Mouse (Mus musculus): ENCODE measurements around the gene Exoc6b. TPM values are rescaled to one million over a fixed set of nuclear protein-coding genes. Genes with fewer than 3 reads are reported as not detected.
A peak's percentile ranks its signal among the peaks of the same experiment; 100 is the strongest.

Gene Exoc6b
- total and polyA plus RNA-seq, 2 experiments: 2.3 to 6.1 TPM

DNA sequence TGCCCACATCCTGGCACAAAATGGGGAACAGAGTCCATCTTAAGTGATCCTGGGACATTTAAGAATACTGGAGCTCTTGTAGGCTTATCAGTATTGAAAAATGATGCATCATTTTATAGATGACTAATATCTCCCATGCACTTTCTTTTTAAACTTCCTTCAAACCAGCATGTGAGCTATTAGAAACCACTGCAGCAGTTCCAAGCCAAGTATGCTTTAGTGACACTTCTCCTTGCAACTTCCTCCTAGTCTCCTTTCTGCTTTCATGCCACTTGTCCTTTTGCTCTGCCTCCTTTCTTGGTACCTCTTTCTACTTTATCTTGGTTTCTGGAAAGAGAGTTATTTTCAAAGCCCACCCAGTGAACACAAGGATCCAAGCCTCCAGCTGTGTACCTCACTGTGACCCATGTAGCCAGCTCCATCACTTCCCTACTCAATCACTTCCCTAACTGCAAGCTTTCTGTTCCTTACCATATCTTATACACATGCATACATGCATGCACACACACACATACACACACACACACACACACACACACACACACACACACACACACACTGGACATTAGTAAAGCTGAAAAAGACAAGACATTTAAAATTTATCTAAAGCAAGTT is 316.4 kb downstream of the Exoc6b start:
- Histone ChIP-seq H3K9ac (ENCODE audit: low read depth, low read length) (no peak overlapping the region), H3K4me3 (ENCODE audit: insufficient read depth, low read depth, low read length) (no peak overlapping the region), H3K4me1 (ENCODE audit: control insufficient read depth, insufficient read depth, low read length) (no peaks in the 10 kb centered on the region; the same call in 1 of the 2 replicates), H3K79me2 (ENCODE audit: control insufficient read depth, insufficient read depth, low read length) (no peaks in the 10 kb centered on the region), H3K36me3 (ENCODE audit: control insufficient read depth, insufficient read depth, low read length) (no peaks in the 10 kb centered on the region), H3K27me3 (ENCODE audit: control insufficient read depth, insufficient read depth, low read length) (no peaks in the 10 kb centered on the region), H3K27ac (replicated peaks; ENCODE audit: insufficient read depth, low read depth, low read length) (no peak overlapping the region)
- no peak for TF ChIP-seq CTCF (IDR thresholded peaks at IDR 0.05; ENCODE audit: low read depth, low read length)
- no peak for TF ChIP-seq POLR2A (IDR thresholded peaks at IDR 0.05; ENCODE audit: extremely low read depth, insufficient read depth, low read length)
- peak; percentile 31 for DNase-seq (ENCODE audit: extremely low read depth, low read depth, low spot score)

DNA sequence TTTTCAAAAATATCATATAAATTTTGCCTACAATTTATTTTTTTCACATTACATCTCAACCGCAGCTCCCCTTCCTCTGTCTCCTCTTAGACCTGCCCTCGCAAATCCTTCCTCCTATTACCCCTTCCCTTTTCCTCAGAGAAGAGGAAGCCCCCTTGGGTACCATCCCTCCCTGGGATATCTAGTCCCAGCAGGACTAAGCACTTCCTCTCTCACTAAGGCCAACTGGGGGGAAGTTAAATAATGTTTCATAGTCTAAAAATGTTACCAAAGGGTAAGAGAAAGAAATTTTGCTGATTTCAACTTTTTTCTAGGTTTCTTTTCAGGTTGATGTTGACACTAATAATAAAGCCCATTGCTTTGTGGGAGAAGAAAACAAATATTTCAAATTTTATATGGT is 317.9 kb downstream of the Exoc6b start:
- H3K4me1 ChIP-seq (ENCODE audit: control insufficient read depth, insufficient read depth, low read length): no peaks in the 10 kb centered on the region; the same call in 1 of the 2 replicates
- TF ChIP-seq CTCF (IDR thresholded peaks at IDR 0.05; ENCODE audit: low read depth, low read length) (no peak), POLR2A (IDR thresholded peaks at IDR 0.05; ENCODE audit: extremely low read depth, insufficient read depth, low read length) (no peak)
- no peak overlapping the region for H3K4me3 ChIP-seq (ENCODE audit: insufficient read depth, low read depth, low read length)
- no peak overlapping the region for H3K27ac ChIP-seq (replicated peaks; ENCODE audit: insufficient read depth, low read depth, low read length)
- peak; percentile 39 for DNase-seq (ENCODE audit: extremely low read depth, low read depth, low spot score)
- H3K36me3 ChIP-seq (ENCODE audit: control insufficient read depth, insufficient read depth, low read length): no peaks in the 10 kb centered on the region
- no peak overlapping the region for H3K9ac ChIP-seq (ENCODE audit: low read depth, low read length)
- no peaks in the 10 kb centered on the region for H3K79me2 ChIP-seq (ENCODE audit: control insufficient read depth, insufficient read depth, low read length)
- no peaks in the 10 kb centered on the region for H3K27me3 ChIP-seq (ENCODE audit: control insufficient read depth, insufficient read depth, low read length)
- WGBS: 70% methylated on average over 2 of the region's 2 CpGs

DNA sequence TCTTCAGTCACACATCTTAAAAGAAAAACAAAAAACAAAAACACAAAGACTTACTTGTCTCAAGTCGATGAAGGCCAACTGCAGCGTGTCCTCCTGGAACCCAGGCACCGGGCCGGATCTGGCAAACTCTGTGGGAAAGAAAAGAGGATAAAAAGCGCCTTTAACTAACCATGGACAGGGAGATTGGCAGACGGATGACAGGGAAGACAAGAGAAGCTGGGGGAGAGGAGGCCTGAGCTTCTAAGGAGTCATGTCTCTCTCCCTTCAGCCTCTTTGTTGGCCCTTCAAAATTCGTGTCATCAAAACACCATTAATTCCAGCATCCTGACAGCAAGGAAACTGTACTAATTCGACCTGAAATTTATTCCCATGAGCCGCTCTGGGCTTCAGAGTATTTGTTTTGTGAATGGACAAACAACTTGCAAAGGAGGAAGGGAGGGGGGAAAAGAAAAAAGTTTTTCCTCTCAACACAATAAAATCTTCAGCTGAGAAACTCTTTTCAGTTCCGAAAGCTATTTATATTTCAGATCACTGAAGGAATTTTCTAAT is 322.4 kb downstream of the Exoc6b start:
- Histone ChIP-seq H3K27ac (replicated peaks; ENCODE audit: insufficient read depth, low read depth, low read length) (no peak overlapping the region), H3K36me3 (ENCODE audit: control insufficient read depth, insufficient read depth, low read length) (no peaks in the 10 kb centered on the region), H3K27me3 (ENCODE audit: control insufficient read depth, insufficient read depth, low read length) (no peaks in the 10 kb centered on the region), H3K4me3 (ENCODE audit: insufficient read depth, low read depth, low read length) (no peak overlapping the region), H3K79me2 (ENCODE audit: control insufficient read depth, insufficient read depth, low read length) (no peaks in the 10 kb centered on the region), H3K9ac (ENCODE audit: low read depth, low read length) (no peak overlapping the region), H3K4me1 (ENCODE audit: control insufficient read depth, insufficient read depth, low read length) (no peaks in the 10 kb centered on the region)
- DNase-seq (ENCODE audit: extremely low read depth, low read depth, low spot score): no peak
- WGBS: 90% methylated on average over 10 of the region's 10 CpGs
- TF ChIP-seq CTCF (IDR thresholded peaks at IDR 0.05; ENCODE audit: low read depth, low read length): no peak
- TF ChIP-seq POLR2A (IDR thresholded peaks at IDR 0.05; ENCODE audit: extremely low read depth, insufficient read depth, low read length): no peak

DNA sequence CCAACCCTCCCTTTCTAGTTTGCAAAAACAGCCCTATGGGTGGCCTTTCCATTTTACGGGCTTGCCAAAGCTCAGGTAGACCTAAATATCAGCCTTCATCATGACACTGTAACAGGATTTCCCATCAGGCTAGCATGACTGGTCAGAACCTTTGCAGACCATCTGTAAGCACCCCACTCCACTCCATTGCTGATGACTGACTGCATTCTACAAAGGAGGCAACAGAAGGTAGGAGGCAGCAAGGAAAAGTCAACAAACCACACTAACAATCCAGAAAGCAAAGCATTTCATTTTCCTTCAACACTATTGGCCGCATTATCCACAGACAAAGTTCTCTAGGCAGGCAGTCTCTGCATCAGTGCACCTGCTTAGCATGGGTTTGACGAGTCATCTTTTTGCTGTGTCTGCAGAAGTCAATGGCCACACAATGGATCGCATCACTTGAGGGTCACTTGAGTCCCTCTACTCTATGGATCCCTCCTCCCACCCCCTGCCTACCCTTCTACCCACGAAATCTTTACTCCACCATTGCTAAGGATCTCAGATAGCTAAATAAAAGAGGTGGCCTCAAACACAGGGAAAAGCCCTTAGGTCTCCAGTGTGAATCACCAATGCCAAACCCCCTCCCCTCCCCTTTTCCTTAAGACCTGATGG is 323.0 kb downstream of the Exoc6b start:
- no peaks in the 10 kb centered on the region for H3K36me3 ChIP-seq (ENCODE audit: control insufficient read depth, insufficient read depth, low read length)
- H3K27ac ChIP-seq (replicated peaks; ENCODE audit: insufficient read depth, low read depth, low read length): no peak overlapping the region
- H3K4me1 ChIP-seq (ENCODE audit: control insufficient read depth, insufficient read depth, low read length): no peaks in the 10 kb centered on the region
- no peaks in the 10 kb centered on the region for H3K27me3 ChIP-seq (ENCODE audit: control insufficient read depth, insufficient read depth, low read length)
- no peak overlapping the region for H3K9ac ChIP-seq (ENCODE audit: low read depth, low read length)
- H3K79me2 ChIP-seq (ENCODE audit: control insufficient read depth, insufficient read depth, low read length): no peaks in the 10 kb centered on the region
- DNase-seq (ENCODE audit: extremely low read depth, low read depth, low spot score): no peak
- H3K4me3 ChIP-seq (ENCODE audit: insufficient read depth, low read depth, low read length): no peak overlapping the region
- TF ChIP-seq POLR2A (IDR thresholded peaks at IDR 0.05; ENCODE audit: extremely low read depth, insufficient read depth, low read length) (no peak), CTCF (IDR thresholded peaks at IDR 0.05; ENCODE audit: low read depth, low read length) (no peak)
- WGBS: 98% methylated on average over 5 of the region's 5 CpGs

DNA sequence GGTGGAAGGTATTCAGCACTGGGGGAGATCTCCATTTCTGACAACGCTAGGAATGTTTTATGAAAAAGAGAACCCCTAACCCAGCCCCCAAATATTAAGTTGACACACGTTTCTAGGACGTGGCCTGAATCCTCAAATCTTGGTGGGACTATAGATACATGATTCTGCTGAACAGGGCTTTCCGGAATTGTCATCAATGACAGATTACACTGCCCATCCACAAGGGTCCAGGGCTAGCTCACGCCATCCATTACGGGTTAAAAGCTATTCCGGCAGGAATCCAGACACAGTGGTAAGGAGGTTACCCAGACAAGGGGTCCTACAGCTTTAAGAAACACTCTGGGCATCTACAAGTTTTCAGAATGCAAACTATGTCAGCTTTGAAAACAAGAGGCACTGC is 323.7 kb downstream of the Exoc6b start:
- no peak overlapping the region for H3K4me3 ChIP-seq (ENCODE audit: insufficient read depth, low read depth, low read length)
- H3K27me3 ChIP-seq (ENCODE audit: control insufficient read depth, insufficient read depth, low read length): no peaks in the 10 kb centered on the region
- H3K27ac ChIP-seq (replicated peaks; ENCODE audit: insufficient read depth, low read depth, low read length): no peak overlapping the region
- H3K9ac ChIP-seq (ENCODE audit: low read depth, low read length): no peak overlapping the region
- TF ChIP-seq CTCF (IDR thresholded peaks at IDR 0.05; ENCODE audit: low read depth, low read length) (no peak), POLR2A (IDR thresholded peaks at IDR 0.05; ENCODE audit: extremely low read depth, insufficient read depth, low read length) (no peak)
- no peaks in the 10 kb centered on the region for H3K36me3 ChIP-seq (ENCODE audit: control insufficient read depth, insufficient read depth, low read length)
- DNase-seq (ENCODE audit: extremely low read depth, low read depth, low spot score): no peak
- H3K4me1 ChIP-seq (ENCODE audit: control insufficient read depth, insufficient read depth, low read length): no peaks in the 10 kb centered on the region
- WGBS: 97% methylated on average over 7 of the region's 7 CpGs
- H3K79me2 ChIP-seq (ENCODE audit: control insufficient read depth, insufficient read depth, low read length): no peaks in the 10 kb centered on the region

DNA sequence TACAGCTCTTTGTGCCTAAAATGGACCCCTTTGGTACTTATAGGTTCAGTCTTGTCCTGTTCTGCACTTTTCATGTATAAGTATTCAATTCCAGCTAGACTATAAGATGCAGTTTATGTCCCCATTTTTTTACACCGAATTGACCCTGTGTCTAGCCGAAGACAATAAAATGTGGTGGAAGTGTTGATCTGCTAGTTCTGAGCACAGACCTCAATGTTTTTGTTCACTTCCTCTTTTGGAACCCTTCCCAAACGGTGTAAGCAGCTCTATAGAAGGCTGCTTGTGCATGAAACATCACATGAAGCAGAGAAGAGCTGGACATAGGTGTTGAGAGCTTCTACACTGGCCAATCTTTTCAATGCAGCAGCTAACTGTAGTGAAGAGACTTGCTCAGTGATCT is 327.1 kb downstream of the Exoc6b start:
- TF ChIP-seq POLR2A (IDR thresholded peaks at IDR 0.05; ENCODE audit: extremely low read depth, insufficient read depth, low read length) (no peak), CTCF (IDR thresholded peaks at IDR 0.05; ENCODE audit: low read depth, low read length) (no peak)
- H3K36me3 ChIP-seq (ENCODE audit: control insufficient read depth, insufficient read depth, low read length): no peaks in the 10 kb centered on the region
- DNase-seq (ENCODE audit: extremely low read depth, low read depth, low spot score): no peak
- no peaks in the 10 kb centered on the region for H3K27me3 ChIP-seq (ENCODE audit: control insufficient read depth, insufficient read depth, low read length)
- no peak overlapping the region for H3K4me3 ChIP-seq (ENCODE audit: insufficient read depth, low read depth, low read length)
- no peaks in the 10 kb centered on the region for H3K79me2 ChIP-seq (ENCODE audit: control insufficient read depth, insufficient read depth, low read length)
- WGBS: 68% methylated on average over 3 of the region's 3 CpGs
- H3K9ac ChIP-seq (ENCODE audit: low read depth, low read length): no peak overlapping the region
- no peak overlapping the region for H3K27ac ChIP-seq (replicated peaks; ENCODE audit: insufficient read depth, low read depth, low read length)
- H3K4me1 ChIP-seq (ENCODE audit: control insufficient read depth, insufficient read depth, low read length): no peaks in the 10 kb centered on the region
